Mouse (Mus musculus) thymus, adult 2 months (tissue): Measurements from ENCODE around the gene Ust. TPM values are rescaled to one million over a fixed set of nuclear protein-coding genes. Genes with fewer than 3 reads are reported as not detected.

ENCODE experiments used
- DNase-seq: peaks from one replicate; pipeline ENCODE4 v3.0.0; 2021
- H3K27ac ChIP-seq: fragments of 200-500 bp; 2 replicates; pipeline ENCODE4 v1.5.1; 2012; ENCODE audit warnings: low read length, control low read depth; ENCODE audit not compliant: control insufficient read depth, insufficient read depth
- H3K27me3 ChIP-seq: fragments of 200-500 bp; 2 replicates; pipeline ENCODE4 v1.6.1; 2012; ENCODE audit warnings: mild to moderate bottlenecking, low read length, moderate library complexity, mixed read lengths; ENCODE audit not compliant: control insufficient read depth, insufficient read depth
- H3K36me3 ChIP-seq: fragments of 200-500 bp; 2 replicates; pipeline ENCODE4 v1.6.1; 2012; ENCODE audit warnings: mild to moderate bottlenecking, low read length, moderate library complexity; ENCODE audit not compliant: control insufficient read depth, insufficient read depth
- H3K4me1 ChIP-seq: fragments of 200-500 bp; replicated peaks from 2 replicates; pipeline ENCODE4 v1.6.1; 2012; ENCODE audit warnings: low read length; ENCODE audit not compliant: control insufficient read depth, insufficient read depth
- H3K4me3 ChIP-seq: fragments of 200-500 bp; 2 replicates; pipeline ENCODE4 v1.5.1; 2012; ENCODE audit warnings: mild to moderate bottlenecking, low read length, control low read depth, moderate library complexity; ENCODE audit not compliant: control insufficient read depth, insufficient read depth
- CTCF ChIP-seq: fragments of 200-500 bp; IDR thresholded peaks from 2 replicates; pipeline ENCODE4 v1.5.1; 2012; ENCODE audit warnings: mild to moderate bottlenecking, control low read depth, low read length, moderate library complexity, borderline replicate concordance; ENCODE audit not compliant: control insufficient read depth, poor library complexity, insufficient read depth; ENCODE audit errors: extremely low read depth
- POLR2A ChIP-seq: fragments of 200-500 bp; IDR thresholded peaks from 2 replicates; pipeline ENCODE4 v1.6.1; 2012; ENCODE audit warnings: mild to moderate bottlenecking, low read length, control low read depth, moderate library complexity; ENCODE audit not compliant: control insufficient read depth, poor library complexity, insufficient read depth; ENCODE audit errors: extremely low read depth
- WGBS: fragments of 180-500 bp; shearing (Covaris S2); methylation state at CpG from one replicate; pipeline ENCODE4 v1.1.7; 2018; 5-methylcytosine and 5-hydroxymethylcytosine counted together
- polyA plus RNA-seq: library from polyadenylated mRNA; depleted of rRNA; stranded (reverse); fragments of >200 nt; gene quantifications from 2 replicates; pipeline ENCODE4 v1.2.3, GENCODE M21; 2012

Gene Ust
- polyA plus RNA-seq, 1 experiment: 2.9 TPM

- no peaks in the 10 kb centered on the region for H3K4me1 ChIP-seq
- H3K36me3 ChIP-seq: no peaks in the 10 kb centered on the region
- no peak overlapping the region for H3K27ac ChIP-seq
- no peaks in the 10 kb centered on the region for H3K27me3 ChIP-seq
- no peak overlapping the region for H3K4me3 ChIP-seq
- TF ChIP-seq POLR2A: no peak
- WGBS: 7% methylated on average over 6 of the region's 6 CpGs
- DNase-seq: peak; percentile 17
These were observed 231.3 kb downstream of the Ust start for GRCm38 (mm10) chr10:8287350-8287791.

DNA sequence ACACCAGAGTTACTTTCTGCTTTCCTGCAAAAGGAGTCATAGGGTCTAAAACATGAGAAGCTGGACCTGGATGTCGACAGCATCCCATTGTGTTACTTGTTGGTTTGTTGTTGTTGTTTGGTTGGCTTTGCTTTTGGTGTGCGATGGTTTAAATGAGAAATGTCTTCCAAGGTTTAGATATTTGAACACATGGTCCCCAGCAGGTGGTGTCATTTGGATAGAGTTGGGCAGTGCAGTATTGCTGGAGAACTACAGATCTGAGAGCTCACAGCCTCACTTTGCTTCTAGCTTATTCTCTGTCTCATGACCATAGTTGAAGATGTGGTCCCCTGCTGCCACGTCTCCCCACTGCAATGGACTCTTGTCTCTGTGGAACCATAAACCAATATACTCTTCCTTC, 234.6 kb downstream of the Ust start:
- H3K27ac ChIP-seq: no peak overlapping the region
- H3K4me3 ChIP-seq: no peak overlapping the region
- H3K36me3 ChIP-seq: no peaks in the 10 kb centered on the region
- TF ChIP-seq CTCF: no peak
- no peak for TF ChIP-seq POLR2A
- DNase-seq: no peak
- no peaks in the 10 kb centered on the region for H3K27me3 ChIP-seq
- no peaks in the 10 kb centered on the region for H3K4me1 ChIP-seq
- 91% methylated on average over 3 of the region's 3 CpGs for WGBS

DNA sequence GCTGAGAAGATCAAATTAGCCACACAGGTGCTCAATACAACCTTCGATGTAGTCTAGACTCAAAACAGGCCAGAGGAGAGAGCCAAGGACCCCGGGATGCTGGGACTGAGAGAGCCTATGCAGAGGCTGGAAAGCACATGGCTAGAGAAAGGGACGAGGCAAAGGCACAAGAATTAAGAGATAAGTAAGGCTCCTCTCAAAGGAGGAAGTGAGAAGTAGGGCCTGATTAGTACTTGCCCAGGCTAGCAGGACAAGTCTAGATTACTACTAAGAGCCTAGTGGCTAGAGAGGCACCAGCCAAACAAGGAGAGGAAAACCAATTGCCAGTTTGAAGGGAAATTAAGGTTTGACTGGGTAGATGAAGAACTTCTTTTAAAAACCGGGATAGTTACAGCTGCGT, 241.5 kb downstream of the Ust start:
- WGBS: 81% methylated on average over 5 of the region's 5 CpGs
- H3K4me1 ChIP-seq: no peaks in the 10 kb centered on the region
- DNase-seq: no peak
- no peak overlapping the region for H3K27ac ChIP-seq
- no peak overlapping the region for H3K4me3 ChIP-seq
- TF ChIP-seq POLR2A: no peak
- TF ChIP-seq CTCF: no peak
- H3K27me3 ChIP-seq: no peaks in the 10 kb centered on the region
- H3K36me3 ChIP-seq: no peaks in the 10 kb centered on the region

GRCm38 (mm10) chr10:8269681-8270080, 248.9 kb downstream of the Ust start:
- H3K36me3 ChIP-seq: no peaks in the 10 kb centered on the region
- no peak overlapping the region for H3K4me3 ChIP-seq
- no peak for DNase-seq
- no peaks in the 10 kb centered on the region for H3K27me3 ChIP-seq
- TF ChIP-seq CTCF (no peak), POLR2A (no peak)
- WGBS: 91% methylated on average over 4 of the region's 4 CpGs
- H3K4me1 ChIP-seq: no peaks in the 10 kb centered on the region
- H3K27ac ChIP-seq: no peak overlapping the region

DNA sequence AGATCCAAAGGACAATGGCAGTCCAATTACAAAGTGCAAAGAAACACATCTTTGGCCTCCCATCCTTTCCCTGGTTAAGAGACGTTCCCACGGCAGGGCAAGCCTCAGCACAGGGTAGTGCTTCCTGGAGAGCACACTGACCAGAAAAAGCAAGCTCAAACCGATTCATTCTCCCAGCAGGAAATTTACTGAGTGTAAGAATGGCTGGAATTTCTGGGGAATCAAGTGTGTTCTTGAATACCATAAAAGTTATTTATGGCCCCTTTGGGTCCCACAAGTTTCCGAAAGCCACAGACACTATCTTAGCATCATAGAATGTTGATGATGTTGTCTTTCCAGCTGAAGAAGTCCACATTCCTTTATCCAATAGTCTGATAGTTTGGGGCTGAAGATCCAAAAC, 258.9 kb downstream of the Ust start:
- TF ChIP-seq POLR2A: no peak
- TF ChIP-seq CTCF: no peak
- DNase-seq: no peak
- Histone ChIP-seq H3K36me3 (no peaks in the 10 kb centered on the region), H3K4me3 (no peak overlapping the region), H3K4me1 (no peaks in the 10 kb centered on the region), H3K27me3 (no peaks in the 10 kb centered on the region), H3K27ac (no peak overlapping the region)
- 82% methylated on average over 4 of the region's 4 CpGs for WGBS

GRCm38 (mm10) chr10:8250005-8250404, 268.6 kb downstream of the Ust start:
- Histone ChIP-seq H3K4me3 (no peak overlapping the region), H3K36me3 (no peaks in the 10 kb centered on the region), H3K4me1 (no peaks in the 10 kb centered on the region), H3K27ac (no peak overlapping the region), H3K27me3 (no peaks in the 10 kb centered on the region)
- 72% methylated on average over 3 of the region's 3 CpGs for WGBS
- DNase-seq: no peak
- TF ChIP-seq CTCF (no peak), POLR2A (no peak)

DNA sequence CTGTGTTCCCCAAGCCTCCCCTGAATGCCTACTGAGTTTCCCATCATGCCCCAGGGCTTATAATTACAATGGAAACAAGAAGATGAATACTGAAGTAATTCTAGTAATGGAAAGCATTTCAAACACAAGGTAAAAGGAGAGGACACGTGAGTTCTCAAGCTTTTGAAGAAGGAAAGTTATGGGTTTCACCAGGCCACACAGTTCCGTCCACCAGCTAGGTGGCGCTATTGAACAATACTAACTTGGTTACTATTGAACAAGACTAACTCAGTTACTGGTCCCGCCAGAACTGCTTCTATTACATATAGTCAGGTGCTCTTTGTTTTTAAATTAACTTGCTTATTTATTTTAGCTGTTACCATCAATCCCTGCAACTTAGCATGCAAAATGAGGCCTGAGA, 276.3 kb downstream of the Ust start:
- no peak overlapping the region for H3K4me3 ChIP-seq
- no peaks in the 10 kb centered on the region for H3K27me3 ChIP-seq
- H3K4me1 ChIP-seq: peaks cover 9% of the 10 kb centered on the region
- WGBS: 14% methylated on average over 4 of the region's 4 CpGs
- no peaks in the 10 kb centered on the region for H3K36me3 ChIP-seq
- TF ChIP-seq POLR2A (no peak), CTCF (no peak)
- DNase-seq: peak; percentile 75
- H3K27ac ChIP-seq: no peak overlapping the region
